Mouse (Mus musculus) stomach, postnatal 0 days (tissue): ENCODE measurements around the gene Filip1.

Experiments
- CTCF ChIP-seq: IDR thresholded peaks from 2 replicates; pipeline ENCODE4 v1.5.1; 2016; ENCODE audit warnings: antibody characterized with exemption, low read depth, mild to moderate bottlenecking, moderate library complexity
- EP300 ChIP-seq: optimal IDR thresholded peaks from 2 replicates; pipeline ENCODE3; 2016; ENCODE audit warnings: antibody characterized with exemption

- no peak for TF ChIP-seq CTCF
- TF ChIP-seq EP300 = no peak
These were observed 120.5 kb downstream of the Filip1 start for GRCm38 (mm10) chr9:79892183-79892582.
